Mouse (Mus musculus) fibroblast of lung, adult 2 months (primary cell): ENCODE measurements around the gene Gp5.

Experiments used
- DNase-seq: peaks from one replicate; pipeline ENCODE4 v3.0.0-alpha.2; 2011; ENCODE audit warnings: low read depth

Gene Gp5

GRCm38 (mm10) chr16:30280676-30281297, 29.8 kb downstream of the Gp5 start:
- DNase-seq = no peak

GRCm38 (mm10) chr16:30278406-30278805, 32.2 kb downstream of the Gp5 start:
- no peak for DNase-seq

GRCm38 (mm10) chr16:30275558-30276340, 34.8 kb downstream of the Gp5 start:
- no peak for DNase-seq

DNA sequence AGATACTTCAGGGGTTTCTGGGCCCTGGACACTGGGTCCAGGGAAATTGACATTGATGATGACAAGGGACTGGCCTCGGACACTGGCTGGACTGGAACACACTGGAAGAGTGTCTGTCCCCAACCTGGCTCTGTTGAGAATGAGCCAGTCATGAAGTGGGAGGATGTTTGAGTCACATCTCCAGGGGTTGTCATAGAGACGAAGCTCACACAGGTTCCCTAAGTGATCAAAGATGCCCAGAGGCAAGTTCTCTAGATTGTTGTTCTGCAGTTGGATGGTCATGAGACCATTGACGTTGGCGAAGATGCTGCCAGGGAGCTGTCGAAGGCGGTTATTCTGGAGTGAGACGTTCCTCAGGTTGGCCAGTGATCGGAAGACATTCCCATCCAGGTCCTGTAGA, 37.5 kb downstream of the Gp5 start:
- DNase-seq = no peak

DNA sequence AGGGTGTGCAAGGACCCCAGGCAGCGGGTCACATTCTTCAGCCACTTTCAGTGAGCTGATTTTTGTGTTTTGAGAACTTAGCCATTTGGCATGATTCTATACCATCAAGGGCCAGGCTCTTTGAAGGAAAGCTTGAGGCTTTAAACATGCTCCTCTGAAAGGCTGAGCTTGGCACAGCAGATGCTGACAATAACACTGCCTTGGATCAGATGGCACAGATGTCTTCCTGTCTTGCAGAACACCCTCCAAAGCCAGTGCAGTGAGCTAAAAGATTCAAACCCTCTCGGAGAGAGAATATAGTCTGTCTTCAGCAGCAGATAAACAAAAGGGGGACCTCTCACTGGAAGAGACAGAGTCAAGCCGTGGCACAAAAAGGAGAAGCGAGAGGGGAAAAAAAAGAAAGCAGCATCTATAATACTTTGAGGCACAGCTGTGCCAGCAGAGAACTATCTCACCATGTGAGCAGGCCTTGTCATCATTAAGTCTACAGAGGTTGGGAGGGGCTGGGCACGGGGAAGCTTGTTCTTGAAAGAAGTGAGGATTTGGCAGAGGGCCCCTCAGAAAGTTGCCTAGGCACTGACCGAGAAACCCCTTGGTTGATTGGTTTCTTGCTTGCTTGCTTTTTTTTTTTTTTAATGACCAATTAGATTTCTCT, 38.5 kb downstream of the Gp5 start:
- no peak for DNase-seq

DNA sequence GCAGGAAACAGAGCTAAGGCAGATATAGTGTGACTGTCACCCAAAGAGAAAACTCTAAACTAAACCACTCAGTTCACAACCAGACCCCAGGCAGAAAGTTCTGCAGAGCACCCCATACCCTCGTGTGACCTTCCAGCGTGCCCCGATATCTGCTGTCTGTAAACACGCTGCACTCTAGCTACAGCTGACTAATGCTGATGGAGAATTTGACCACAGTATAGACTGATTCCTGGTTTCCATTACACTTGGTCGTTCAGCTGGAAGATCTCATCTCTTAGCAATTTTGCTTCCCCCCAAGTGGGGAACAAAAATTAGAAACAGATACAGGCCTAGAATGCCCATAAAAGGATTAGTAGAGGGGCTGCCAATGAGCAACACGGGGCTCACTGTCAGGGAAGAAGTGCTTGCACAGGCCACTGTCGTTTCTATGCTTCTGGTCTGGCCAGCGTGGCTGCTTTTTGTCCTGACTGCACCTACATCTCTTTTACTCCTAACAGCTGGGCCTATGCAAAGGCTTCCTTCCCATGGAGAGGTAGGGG, 39.3 kb downstream of the Gp5 start:
- DNase-seq = no peak

GRCm38 (mm10) chr16:30267359-30267758, 43.2 kb downstream of the Gp5 start, which contains the start of gene Cpn2:
TSS of gene Cpn2 (minus strand) at chr16:30267499.
- DNase-seq = no peak

DNA sequence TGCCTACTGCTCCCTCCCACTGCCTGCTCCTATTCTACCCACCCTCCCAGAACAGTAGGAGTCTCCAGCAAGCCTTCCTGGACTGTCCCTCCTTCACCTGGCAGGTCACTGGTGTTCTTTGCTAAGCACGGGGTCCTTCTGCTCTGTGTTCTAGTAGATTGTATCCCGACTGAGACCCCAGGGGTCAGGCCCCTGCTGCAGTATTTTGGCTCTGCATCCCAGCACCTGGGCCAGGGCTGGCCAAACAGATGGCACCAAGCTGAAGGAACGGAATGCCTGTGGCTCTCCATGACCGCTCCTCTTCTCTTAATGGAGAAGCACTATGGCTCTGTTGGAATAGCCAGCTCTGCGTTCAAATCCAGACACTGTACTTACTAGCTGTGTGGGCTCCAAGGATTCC, 44.0 kb downstream of the Gp5 start:
- DNase-seq = no peak

GRCm38 (mm10) chr16:30265611-30266010, 45.0 kb downstream of the Gp5 start:
- DNase-seq = no peak

- DNase-seq = no peak
These were observed 47.4 kb downstream of the Gp5 start for GRCm38 (mm10) chr16:30263156-30263555.

DNA sequence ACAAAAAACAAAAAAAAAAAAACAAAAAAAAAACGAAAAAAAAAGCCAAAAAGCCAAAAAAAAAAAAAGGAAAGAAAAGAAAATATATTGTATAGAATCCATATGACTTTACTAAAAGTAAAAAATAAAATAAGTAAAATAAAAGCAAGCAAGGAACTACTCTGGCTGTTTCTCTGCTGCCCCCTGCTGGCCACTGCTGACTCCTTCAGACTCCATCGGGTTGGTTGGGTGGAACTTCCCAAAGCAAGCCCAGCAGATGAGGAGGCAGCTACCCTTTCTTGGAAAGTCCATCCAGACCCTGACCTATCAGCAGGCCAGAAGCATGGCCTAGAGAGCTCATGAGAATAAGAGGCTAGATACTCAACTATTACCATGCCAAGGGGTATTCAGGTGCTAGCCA, 47.9 kb downstream of the Gp5 start:
- no peak for DNase-seq

GRCm38 (mm10) chr16:30262157-30262556, 48.4 kb downstream of the Gp5 start:
- DNase-seq = no peak

DNA sequence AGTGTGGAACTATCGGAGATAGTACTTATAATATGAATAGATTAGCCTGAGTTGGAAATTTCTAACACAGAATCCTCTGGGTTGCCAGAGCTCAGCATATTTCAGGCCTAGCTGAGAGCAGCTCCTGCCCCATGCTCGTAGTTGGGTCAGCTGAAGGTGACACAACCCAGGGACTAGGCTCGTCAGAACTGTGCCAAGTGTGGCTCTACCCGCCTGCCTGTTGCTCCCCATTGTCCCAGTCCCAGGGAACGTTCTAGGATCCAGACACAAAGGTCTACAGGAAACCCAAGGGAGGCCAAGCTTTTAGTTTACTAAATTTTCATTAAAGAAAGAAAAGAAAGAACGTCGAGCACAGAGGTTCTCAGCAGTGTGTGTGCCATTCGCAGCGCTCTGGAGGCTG, 49.2 kb downstream of the Gp5 start:
- no peak for DNase-seq

GRCm38 (mm10) chr16:30260012-30260635, 50.5 kb downstream of the Gp5 start:
- no peak for DNase-seq

DNA sequence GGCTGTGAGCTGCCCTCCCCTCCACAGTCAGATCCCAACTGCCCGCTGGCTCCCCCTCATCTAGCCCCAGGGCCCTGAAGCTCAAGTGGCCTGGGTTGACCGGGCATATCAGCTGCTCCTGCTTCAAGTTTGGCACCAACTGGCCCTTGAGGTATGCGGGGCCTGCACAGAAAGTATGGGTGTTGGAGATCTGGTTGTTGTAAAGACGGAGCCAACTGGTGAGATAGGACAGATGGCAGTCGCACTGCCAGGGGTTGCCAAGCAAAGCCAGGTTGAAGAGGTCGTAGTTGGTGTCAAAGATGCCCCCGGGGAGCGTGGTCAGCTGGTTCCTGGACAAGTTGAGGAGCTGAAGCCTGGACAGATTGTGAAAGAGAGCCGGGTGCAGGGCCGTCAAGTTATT, 51.1 kb downstream of the Gp5 start:
- DNase-seq = no peak

DNA sequence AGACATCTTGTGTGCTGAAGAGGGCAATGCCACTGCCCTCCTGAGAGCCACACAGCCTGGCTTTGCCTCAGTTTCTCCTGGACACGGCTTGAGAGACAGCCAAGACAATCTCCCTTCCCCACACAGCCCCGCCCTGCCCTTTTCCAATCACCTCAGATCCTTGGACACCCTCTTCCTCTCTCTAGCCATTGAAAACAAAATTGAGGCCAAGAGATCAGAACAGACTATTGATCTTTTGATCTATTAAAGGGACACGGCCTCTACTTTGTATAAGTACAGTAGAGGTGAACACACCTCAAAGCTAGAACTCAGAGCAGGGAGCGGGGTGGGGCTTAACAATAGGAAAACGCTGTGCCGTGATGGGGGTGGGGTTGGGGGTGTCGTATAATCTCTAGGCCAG, 52.1 kb downstream of the Gp5 start:
- no peak for DNase-seq

DNA sequence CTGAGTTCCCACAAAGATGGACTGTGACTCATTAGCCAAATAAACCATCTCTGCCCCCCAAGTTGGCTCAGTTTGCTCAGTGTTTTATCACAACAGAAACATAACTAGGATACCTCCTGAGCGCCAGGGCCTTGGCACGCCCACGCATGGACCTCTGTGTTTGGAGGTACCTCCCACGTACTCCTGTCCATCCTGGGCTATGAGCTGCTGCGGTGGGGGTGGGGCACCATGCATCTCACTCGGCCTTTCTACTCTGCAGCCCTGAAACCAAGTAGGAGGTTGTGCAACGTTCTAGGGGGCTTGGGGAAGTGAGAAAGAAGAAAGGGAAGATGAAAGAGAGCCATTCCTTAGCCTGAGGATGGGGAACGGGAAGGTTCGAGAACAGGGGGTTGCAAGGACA, 52.9 kb downstream of the Gp5 start:
- DNase-seq = no peak
